Mouse (Mus musculus) forebrain, postnatal 0 days (tissue): ENCODE measurements around the gene Thnsl2. TPM values are rescaled to one million over a fixed set of nuclear protein-coding genes. Genes with fewer than 3 reads are reported as not detected.

ENCODE experiments used
- ATAC-seq: fragments of 200-750 bp; cut with Nextera tagmentation; 2 replicates; pipeline ENCODE4 v1.8.0; 2017; ENCODE audit warnings: mild to moderate bottlenecking, moderate library complexity
- DNase-seq: peaks from one replicate; pipeline ENCODE4 v3.0.0-alpha.2; 2015
- H3K27ac ChIP-seq: fragments of 300-500 bp; sonication (generic); 2 replicates; pipeline ENCODE4 v1.5.1; 2014; ENCODE audit warnings: low read depth, mild to moderate bottlenecking, antibody characterized with exemption, low read length, moderate library complexity, mixed read lengths
- H3K27me3 ChIP-seq: fragments of 300-500 bp; sonication (generic); 2 replicates; pipeline ENCODE4 v1.6.1; 2014; ENCODE audit warnings: mild to moderate bottlenecking, low read length, mixed read lengths; ENCODE audit not compliant: insufficient read depth
- H3K36me3 ChIP-seq: fragments of 300-500 bp; sonication (generic); 2 replicates; pipeline ENCODE4 v1.6.1; 2014; ENCODE audit warnings: mild to moderate bottlenecking, moderate library complexity; ENCODE audit not compliant: insufficient read depth
- H3K4me1 ChIP-seq: fragments of 300-500 bp; sonication (generic); 2 replicates; pipeline ENCODE4 v1.6.1; 2014; ENCODE audit warnings: antibody characterized with exemption; ENCODE audit not compliant: insufficient read depth
- H3K4me2 ChIP-seq: fragments of 300-500 bp; sonication (generic); 2 replicates; pipeline ENCODE4 v1.6.1; 2014; ENCODE audit warnings: low read depth, mild to moderate bottlenecking, moderate library complexity
- H3K4me3 ChIP-seq: fragments of 300-500 bp; sonication (generic); 2 replicates; pipeline ENCODE4 v1.5.1; 2014; ENCODE audit warnings: low read depth, low read length, mixed read lengths
- H3K9ac ChIP-seq: fragments of 300-500 bp; sonication (generic); 2 replicates; pipeline ENCODE4 v1.6.1; 2014; ENCODE audit warnings: mild to moderate bottlenecking
- H3K9me3 ChIP-seq: fragments of 300-500 bp; sonication (generic); 2 replicates; pipeline ENCODE4 v1.6.1; 2016; ENCODE audit warnings: low read length
- CTCF ChIP-seq: sonication (generic); IDR thresholded peaks from 2 replicates; pipeline ENCODE4 v1.5.1; 2016; ENCODE audit warnings: antibody characterized with exemption, control low read depth, low read depth
- WGBS: fragments of 180-500 bp; shearing (Covaris S2); extraction: QIAGEN DNeasy Blood & Tissue Kit; methylation state at CpG from one replicate; pipeline ENCODE4 v1.1.7; 2014; 5-methylcytosine and 5-hydroxymethylcytosine counted together
- polyA plus RNA-seq: library from polyadenylated mRNA; unstranded; fragments of >200 nt; fragmentation: Nextera tagmentation; extraction: Ambion mirVana; gene quantifications from 2 replicates; pipeline ENCODE4 v1.2.1, GENCODE M21; 2015
- total RNA-seq: library from RNA; depleted of rRNA; stranded (reverse); fragments of >200 nt; gene quantifications from 2 replicates; pipeline ENCODE4 v1.2.3, GENCODE M21; 2014

Thnsl2 gene
- total and polyA plus RNA-seq, 2 experiments from 2014 or later: 5.2 to 6.1 TPM

DNA sequence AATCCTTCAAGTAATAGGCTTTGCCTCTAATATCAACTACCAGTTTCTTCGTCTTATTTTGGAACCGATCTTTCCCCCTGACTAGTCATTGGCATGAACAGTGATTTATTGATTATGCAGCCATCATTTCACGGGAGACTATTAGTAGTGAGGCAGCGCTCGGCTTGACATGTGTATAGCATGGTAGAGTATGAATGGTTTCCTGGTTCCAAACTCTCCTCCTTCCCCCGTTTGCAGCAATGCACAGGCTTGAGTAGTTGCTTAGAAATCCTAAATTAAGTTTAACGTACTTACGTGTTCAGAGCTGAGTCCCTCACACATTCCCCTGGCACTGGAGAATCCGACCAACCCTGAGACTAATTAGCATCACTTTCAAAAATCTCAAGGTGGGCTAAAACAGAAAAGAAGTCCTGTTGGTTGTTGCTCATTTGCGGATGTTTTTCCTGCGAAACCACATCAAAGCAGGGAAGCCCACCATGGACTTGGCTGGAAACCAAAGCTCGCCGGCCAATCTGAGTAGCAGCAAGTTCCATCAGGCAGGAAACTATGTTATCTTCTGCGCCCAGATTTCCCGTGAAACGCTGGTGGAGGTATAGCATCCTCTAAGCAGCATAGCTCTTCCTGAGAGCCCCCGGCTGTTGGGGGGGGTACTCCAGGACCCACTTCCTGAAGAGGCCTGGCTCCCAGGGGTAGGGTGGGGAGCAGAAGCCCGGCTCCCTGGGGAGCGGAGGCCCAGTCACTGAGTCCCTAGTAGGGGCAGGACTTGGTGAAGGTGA, 37.9 kb downstream of the Thnsl2 start:
- H3K4me3 ChIP-seq: no peak overlapping the region
- no peaks in the 10 kb centered on the region for H3K9me3 ChIP-seq
- no peak for TF ChIP-seq CTCF
- WGBS: 61% methylated on average over 19 of the region's 19 CpGs
- H3K4me2 ChIP-seq: no peak overlapping the region
- no peak overlapping the region for H3K27ac ChIP-seq
- H3K27me3 ChIP-seq: no peaks in the 10 kb centered on the region
- H3K36me3 ChIP-seq: no peaks in the 10 kb centered on the region
- H3K4me1 ChIP-seq: no peaks in the 10 kb centered on the region
- no peak for DNase-seq
- no peak for ATAC-seq
- H3K9ac ChIP-seq: no peak overlapping the region

DNA sequence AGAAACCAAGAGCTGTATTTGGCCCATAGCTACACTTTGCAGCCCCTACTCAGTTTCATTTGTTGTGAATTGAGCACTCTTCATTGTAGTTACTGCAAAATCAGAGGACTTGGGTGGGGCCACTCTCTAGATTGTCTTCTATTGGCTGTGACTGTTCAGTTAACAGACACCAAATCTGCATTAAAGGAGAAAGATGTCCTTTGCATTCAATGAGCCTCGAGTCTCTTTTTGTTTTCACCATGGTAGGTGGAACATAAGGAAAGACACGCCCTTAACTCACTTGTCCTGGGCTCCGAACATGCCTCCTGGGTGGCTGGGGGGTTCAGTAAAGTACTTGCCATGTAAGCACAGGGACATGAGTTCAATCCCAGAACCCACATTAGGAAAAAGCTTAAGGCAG, 48.1 kb downstream of the Thnsl2 start:
- no peak overlapping the region for H3K27ac ChIP-seq
- TF ChIP-seq CTCF: no peak

DNA sequence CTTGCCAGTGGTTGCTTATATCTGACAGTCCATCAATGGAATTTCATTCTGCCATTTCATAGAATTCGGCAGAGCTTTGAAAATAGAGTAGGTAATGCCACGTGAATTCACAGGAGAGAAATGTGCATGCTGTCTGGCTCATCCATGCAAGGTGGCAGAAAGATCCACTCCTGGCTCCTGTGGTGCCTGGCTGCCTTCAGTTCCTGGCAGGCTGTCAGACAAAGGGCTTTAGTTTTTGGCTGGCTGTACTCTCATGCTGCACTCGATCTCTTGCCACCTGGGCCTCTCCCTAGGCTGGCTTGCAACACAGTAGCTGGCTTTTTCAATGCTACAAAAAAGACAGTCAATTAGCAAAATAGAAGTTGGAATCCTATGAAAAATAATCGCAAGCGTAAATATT, 49.5 kb downstream of the Thnsl2 start:
- Histone ChIP-seq H3K4me2 (no peak overlapping the region), H3K9me3 (no peaks in the 10 kb centered on the region), H3K9ac (no peak overlapping the region), H3K27ac (no peak overlapping the region), H3K36me3 (no peaks in the 10 kb centered on the region), H3K27me3 (no peaks in the 10 kb centered on the region), H3K4me1 (no peaks in the 10 kb centered on the region), H3K4me3 (no peak overlapping the region)
- WGBS: 46% methylated on average over 5 of the region's 5 CpGs
- ATAC-seq (peak; percentile 42), DNase-seq (peak; percentile 24)
- no peak for TF ChIP-seq CTCF

More for the DNA sequence above, 48.1 kb downstream of the Thnsl2 start:
- Histone ChIP-seq H3K4me2 (no peak overlapping the region), H3K36me3 (no peaks in the 10 kb centered on the region), H3K9ac (no peak overlapping the region), H3K4me1 (no peaks in the 10 kb centered on the region), H3K4me3 (no peak overlapping the region), H3K9me3 (no peaks in the 10 kb centered on the region), H3K27me3 (no peaks in the 10 kb centered on the region)
- DNase-seq: no peak
- ATAC-seq: no peak
- 84% methylated on average over 3 of the region's 3 CpGs for WGBS

DNA sequence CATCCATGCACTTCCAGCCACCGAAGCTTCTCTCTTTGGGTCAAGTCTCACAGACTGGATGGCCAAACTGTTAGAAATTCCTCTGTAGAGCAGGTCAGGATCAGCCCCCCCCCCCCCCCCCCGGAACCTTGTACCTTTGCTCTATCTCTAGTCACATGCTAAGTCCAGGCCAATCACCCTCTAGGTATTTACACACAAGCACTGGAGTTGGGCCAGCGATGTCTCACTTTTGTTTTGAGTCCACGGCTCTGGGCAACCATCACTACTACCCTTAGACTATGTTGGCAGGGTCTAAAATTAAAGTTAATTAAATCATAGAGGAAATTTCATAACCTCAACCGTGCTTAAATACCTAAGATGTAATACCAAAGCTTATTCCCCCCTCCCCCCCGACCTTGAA, 50.6 kb downstream of the Thnsl2 start:
- 87% methylated on average over 5 of the region's 6 CpGs for WGBS

DNA sequence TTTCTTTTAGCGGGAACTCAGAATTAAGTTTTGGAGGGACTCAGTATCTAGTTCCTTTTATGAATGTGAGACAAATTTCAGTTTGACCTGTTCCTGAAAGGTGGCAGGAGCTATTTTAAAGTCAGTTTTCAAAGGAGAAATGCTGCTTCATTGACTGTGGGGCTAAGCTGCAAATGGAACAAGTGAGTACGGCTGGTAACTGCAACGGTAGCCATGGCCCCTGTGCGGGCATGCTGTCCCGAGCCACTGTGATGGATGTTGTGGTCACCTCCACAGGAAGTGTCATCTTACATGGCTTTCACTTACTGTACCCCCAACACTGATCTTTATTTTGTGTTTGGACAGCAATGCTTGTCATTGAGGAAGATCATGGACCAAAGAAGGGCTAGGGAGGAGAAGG, 53.8 kb downstream of the Thnsl2 start:
- no peak overlapping the region for H3K9ac ChIP-seq
- peaks cover 6% of the 10 kb centered on the region; the same call in 1 of the 2 replicates for H3K9me3 ChIP-seq
- no peaks in the 10 kb centered on the region for H3K27me3 ChIP-seq
- WGBS: 93% methylated on average over 5 of the region's 5 CpGs
- TF ChIP-seq CTCF: no peak
- no peaks in the 10 kb centered on the region for H3K36me3 ChIP-seq
- no peaks in the 10 kb centered on the region for H3K4me1 ChIP-seq
- ATAC-seq (no peak), DNase-seq (no peak)
- H3K27ac ChIP-seq: no peak overlapping the region
- H3K4me3 ChIP-seq: no peak overlapping the region
- no peak overlapping the region for H3K4me2 ChIP-seq

More for the DNA sequence above, 50.6 kb downstream of the Thnsl2 start:
- no peaks in the 10 kb centered on the region for H3K27me3 ChIP-seq
- no peak overlapping the region for H3K27ac ChIP-seq
- no peaks in the 10 kb centered on the region for H3K9me3 ChIP-seq
- no peak for DNase-seq
- H3K9ac ChIP-seq: no peak overlapping the region
- no peak for TF ChIP-seq CTCF
- no peak overlapping the region for H3K4me3 ChIP-seq
- H3K36me3 ChIP-seq: no peaks in the 10 kb centered on the region
- no peak overlapping the region for H3K4me2 ChIP-seq
- no peak for ATAC-seq
- H3K4me1 ChIP-seq: no peaks in the 10 kb centered on the region

DNA sequence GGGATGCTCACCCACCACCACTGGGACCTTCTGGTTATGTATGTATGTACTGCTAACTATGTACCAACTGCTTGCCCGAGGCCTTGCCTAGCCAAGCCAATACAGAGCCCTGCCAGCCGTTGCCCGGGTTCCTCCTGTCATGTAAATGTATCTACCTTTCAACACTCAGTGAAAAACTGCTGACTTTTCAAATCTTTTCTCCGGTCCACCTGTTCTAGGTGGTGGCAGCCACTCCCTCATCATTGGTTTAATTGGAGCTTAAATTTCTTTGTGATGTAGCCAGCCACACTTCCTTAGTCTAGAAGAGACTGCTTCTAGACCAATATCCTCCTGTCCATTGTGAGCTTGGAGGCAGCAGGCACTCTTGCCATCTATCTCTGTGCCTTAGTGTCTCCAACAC, 54.5 kb downstream of the Thnsl2 start:
- H3K27ac ChIP-seq: no peak overlapping the region
- H3K9me3 ChIP-seq: peaks cover 6% of the 10 kb centered on the region; the same call in 1 of the 2 replicates
- no peak overlapping the region for H3K9ac ChIP-seq
- no peak for DNase-seq
- no peaks in the 10 kb centered on the region for H3K27me3 ChIP-seq
- no peaks in the 10 kb centered on the region for H3K4me1 ChIP-seq
- H3K4me3 ChIP-seq: no peak overlapping the region
- no peaks in the 10 kb centered on the region for H3K36me3 ChIP-seq
- WGBS: 88% methylated on average over 4 of the region's 4 CpGs
- no peak for ATAC-seq
- H3K4me2 ChIP-seq: no peak overlapping the region
- TF ChIP-seq CTCF: no peak

DNA sequence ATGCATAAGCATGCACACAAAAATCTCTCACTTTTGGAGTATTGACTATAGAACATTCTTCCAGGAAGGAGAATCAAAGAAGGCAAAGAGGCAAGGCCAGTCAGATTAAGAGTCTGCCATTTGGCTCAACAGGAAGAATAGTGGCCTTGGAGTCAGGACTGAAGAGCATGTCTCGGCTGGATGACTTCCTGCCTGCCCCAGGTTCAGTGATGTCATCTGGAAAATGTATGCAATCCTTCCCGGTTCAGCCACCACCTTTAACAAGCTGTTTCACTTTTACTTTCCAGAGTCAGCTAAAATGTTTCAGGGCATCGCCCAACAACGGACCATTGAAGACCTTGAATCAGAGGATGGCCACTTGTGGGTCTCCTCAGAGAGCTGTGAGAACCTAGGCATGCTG, 55.2 kb downstream of the Thnsl2 start:
- Histone ChIP-seq H3K4me1 (no peaks in the 10 kb centered on the region), H3K9me3 (peaks cover 6% of the 10 kb centered on the region; the same call in 1 of the 2 replicates), H3K4me3 (no peak overlapping the region), H3K27ac (no peak overlapping the region), H3K4me2 (no peak overlapping the region), H3K27me3 (no peaks in the 10 kb centered on the region), H3K36me3 (no peaks in the 10 kb centered on the region), H3K9ac (no peak overlapping the region)
- 82% methylated on average over 4 of the region's 4 CpGs for WGBS
- no peak for TF ChIP-seq CTCF
- no peak for ATAC-seq
- no peak for DNase-seq
